Mouse (Mus musculus) small intestine, adult 2 months (tissue): ENCODE results near the gene Ago4.

Source experiments
- CTCF ChIP-seq: fragments of 200-500 bp; IDR thresholded peaks from 2 replicates; pipeline ENCODE4 v1.5.1; 2012; ENCODE audit warnings: low read depth, mild to moderate bottlenecking, control low read depth, inconsistent platforms, low read length, moderate library complexity, mixed read lengths; ENCODE audit not compliant: insufficient replicate concordance, insufficient read length; ENCODE audit errors: extremely low read depth
- POLR2A ChIP-seq: fragments of 200-500 bp; IDR thresholded peaks from 2 replicates; pipeline ENCODE4 v1.6.1; 2012; ENCODE audit warnings: low read depth, mild to moderate bottlenecking, control low read depth, inconsistent platforms, low read length, moderate library complexity

GRCm38 (mm10) chr4:126447126-126447525 lies 86.1 kb downstream of the Ago4 start:
- TF ChIP-seq CTCF (no peak), POLR2A (no peak)
